Mouse (Mus musculus) kidney, postnatal 36 days (tissue): ENCODE measurements around the gene Gse1.
A peak's percentile ranks its signal among the peaks of the same experiment; 100 is the strongest.

Source experiments
- DNase-seq, 2 experiments: peaks; one replicate each; pipeline ENCODE4 v3.0.0; 2021 to 2022; ENCODE audit warnings: mixed read lengths in 2 of 2

Gse1 gene

GRCm38 (mm10) chr8:120213229-120213628, 15.0 kb upstream of the Gse1 start:
- DNase-seq = no peak

GRCm38 (mm10) chr8:120213939-120214338, 14.3 kb upstream of the Gse1 start:
- DNase-seq = peak in 1 of 2 experiments; percentile 49

GRCm38 (mm10) chr8:120215416-120216141, 12.7 kb upstream of the Gse1 start:
- DNase-seq = peak in 1 of 2 experiments; percentile 25

GRCm38 (mm10) chr8:120216855-120217830, 11.1 kb upstream of the Gse1 start:
- DNase-seq = peak; percentile 51

- no peak for DNase-seq
Observed at GRCm38 (mm10) chr8:120222548-120222947, 5.7 kb upstream of the Gse1 start.

GRCm38 (mm10) chr8:120224521-120225420, 3.5 kb upstream of the Gse1 start:
- no peak for DNase-seq

- DNase-seq = no peak
Observed at GRCm38 (mm10) chr8:120225421-120226151, 2.7 kb upstream of the Gse1 start.

DNA sequence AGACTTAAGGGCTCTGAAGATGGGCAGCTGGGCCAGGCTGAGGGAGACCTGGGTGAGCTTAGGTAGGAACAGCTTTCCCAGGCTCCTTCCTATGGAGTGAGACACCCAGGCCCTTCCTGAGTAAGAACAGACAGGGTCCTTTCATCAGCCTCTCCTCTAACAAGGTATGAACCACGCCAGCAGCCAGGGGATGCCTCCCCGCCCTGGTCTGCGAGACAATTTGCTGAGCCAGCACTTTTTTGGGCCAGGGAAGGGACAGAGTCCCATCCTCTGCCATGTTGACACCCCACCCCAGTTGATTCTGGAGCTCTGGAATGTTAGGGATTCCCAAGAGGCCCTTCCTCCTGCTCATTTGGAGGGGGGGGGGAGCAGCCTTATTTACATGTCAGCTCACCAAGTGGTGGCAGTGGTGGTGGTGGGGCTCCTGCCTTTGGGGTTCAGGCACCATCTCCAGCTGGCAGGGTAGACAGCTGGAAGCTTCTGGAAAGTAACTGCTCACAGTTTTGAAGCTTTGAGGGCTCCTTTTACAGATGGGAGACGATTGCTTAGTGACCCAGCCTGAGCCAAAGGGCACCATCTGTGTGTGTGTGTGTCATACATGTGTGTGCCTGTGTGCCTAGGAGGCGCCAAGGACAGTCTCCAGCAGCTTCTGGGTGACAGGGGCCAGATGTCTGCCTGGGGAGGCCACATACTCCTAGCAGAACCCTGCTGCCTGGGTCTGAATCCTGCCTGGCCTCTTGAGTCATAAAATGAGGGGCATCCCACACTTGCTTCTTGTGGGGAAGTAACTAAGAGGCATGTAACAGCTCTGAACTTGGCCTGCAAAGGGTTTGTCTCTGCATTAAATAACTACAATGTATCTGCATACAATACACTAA, 1.3 kb upstream of the Gse1 start:
- no peak for DNase-seq

DNA sequence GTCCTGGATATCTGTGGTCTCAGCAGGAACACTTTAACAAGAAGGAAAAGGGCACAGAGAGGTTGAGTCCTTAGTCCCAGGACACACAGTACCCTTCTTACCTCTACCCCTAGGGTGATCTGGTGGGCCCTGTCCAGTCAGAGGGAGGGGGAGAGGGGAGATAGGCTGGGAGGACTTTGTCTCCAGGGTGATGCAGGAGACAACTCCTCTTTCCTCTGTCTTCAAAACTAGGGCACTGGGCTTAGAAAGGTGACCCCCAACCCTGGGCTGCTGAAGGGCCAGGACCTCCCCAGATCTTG, 729 bp upstream of the Gse1 start:
- no peak for DNase-seq

DNA sequence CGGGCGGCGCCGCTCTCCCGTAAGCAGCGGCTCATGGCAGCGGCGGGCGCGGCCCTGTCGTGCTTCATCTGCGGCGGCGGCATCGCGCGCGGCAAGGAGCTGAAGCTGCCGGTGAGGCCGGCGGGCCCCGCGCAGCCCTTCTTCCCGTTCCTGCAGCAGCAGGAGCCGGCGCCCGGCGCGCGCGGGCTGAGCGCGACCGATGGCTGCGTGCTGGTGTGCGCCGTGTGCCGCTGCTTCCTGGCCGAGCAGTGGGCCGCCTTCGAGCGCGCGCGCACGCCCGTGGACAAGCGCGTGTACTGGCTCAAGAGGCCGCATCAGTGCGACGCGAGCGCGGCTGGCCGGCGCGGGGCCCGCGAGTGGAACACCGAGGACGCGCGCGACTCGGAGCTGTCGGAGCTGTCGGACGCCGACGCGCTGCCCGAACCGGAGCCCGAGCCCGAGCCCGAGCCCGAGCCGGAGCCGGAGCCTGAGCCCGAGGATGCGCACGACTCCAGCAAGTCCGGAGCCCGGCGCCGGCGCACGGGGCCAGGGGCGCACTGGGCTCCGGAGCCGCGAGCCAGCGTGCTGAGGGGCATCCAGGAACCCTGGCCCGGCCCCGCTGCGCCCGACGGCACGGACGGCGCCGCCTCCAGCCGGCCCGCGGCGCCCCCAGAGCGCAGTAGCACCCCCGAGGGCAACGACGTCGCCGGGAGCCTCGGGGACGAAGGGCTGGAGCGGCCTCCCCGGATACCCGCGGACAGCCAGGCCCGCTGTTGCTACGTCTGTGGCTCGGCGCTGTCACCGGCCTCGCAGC, 721 bp downstream of the Gse1 start:
- DNase-seq = peak in 1 of 2 experiments; percentile 60

DNA sequence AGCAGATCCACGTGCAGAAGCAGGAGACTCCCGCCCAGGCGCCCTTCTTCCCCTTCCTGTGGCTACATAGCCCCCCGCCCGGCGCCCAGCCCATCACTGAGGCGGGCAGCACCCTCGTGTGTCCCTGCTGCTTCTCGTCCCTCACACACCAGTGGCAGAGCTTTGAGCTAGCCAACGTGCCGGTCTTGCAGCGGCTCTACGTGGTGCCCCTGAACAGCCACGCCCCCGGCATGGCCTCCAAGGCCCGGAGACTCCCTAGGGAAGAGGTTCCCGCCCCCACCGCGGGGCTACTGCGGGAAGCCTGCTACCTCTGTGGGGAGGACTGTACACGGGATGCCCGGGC, 1.3 kb downstream of the Gse1 start:
- peak; percentile 24 to 54 for DNase-seq

DNA sequence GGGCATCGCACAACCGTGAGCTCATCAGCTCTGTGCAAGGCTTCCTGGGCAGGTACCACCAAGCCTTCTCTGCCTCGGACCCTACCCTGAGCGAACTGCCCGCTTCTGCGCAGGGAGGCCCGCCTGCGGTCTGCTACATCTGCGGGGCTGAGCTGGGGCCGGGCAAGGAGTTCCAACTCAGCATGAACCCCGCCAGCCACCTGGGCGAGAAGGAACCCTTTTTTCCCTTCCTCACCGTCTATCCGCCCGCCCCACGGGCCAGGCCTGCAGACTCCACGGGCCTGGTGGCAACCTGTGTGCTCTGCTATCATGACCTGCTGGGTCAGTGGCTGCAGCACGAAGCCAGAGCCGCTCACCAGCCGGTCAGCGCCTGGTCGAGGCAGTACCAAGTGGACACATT, 1.8 kb downstream of the Gse1 start:
- DNase-seq = peak in 1 of 2 experiments; percentile 7

- DNase-seq = peak; percentile 55 to 62
Observed at GRCm38 (mm10) chr8:120230715-120231614, 2.7 kb downstream of the Gse1 start.

DNA sequence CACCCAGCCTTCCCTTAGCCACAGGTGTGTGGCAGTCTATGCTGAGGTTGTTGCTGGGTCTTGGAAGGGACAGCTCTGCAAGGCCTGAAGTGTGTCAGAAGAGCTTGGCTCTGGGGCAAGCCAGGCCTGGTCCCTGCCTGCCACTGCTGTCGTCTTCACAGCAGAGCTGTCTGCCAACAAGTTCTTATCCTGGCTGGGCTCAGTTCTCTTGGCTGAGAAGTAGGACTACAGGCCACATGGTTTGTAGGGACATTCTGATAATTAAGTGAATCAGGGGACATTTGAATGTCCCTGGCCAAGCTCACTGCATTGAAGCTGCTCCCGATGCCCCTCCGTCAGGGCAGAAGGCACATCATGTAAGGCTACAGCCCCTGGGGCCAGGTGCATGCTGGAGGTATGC, 3.6 kb downstream of the Gse1 start:
- DNase-seq = no peak

GRCm38 (mm10) chr8:120232398-120232797, 4.1 kb downstream of the Gse1 start:
- no peak for DNase-seq

DNA sequence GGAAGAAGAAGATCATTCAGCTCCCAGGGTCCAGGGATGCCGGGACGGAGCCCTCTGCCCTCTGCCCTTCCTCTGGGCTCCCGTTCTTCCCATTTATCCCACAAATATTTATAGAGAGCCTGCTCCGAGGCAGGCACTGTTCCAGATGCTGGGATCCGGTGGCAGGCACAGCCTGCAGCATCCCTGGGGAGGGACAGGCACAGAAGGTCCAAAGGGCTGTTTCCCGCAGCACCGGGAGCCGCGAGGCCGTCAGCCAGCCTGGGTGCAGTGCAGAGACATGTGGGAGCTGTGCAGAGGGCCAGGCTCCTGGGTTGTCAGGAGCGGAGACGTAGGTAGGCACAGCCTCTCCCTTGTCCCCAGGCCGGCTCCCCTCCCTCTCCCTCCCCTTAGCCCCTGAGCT, 4.7 kb downstream of the Gse1 start:
- peak; percentile 41 to 58 for DNase-seq

GRCm38 (mm10) chr8:120234457-120234856, 6.2 kb downstream of the Gse1 start:
- peak in 1 of 2 experiments; percentile 68 for DNase-seq

DNA sequence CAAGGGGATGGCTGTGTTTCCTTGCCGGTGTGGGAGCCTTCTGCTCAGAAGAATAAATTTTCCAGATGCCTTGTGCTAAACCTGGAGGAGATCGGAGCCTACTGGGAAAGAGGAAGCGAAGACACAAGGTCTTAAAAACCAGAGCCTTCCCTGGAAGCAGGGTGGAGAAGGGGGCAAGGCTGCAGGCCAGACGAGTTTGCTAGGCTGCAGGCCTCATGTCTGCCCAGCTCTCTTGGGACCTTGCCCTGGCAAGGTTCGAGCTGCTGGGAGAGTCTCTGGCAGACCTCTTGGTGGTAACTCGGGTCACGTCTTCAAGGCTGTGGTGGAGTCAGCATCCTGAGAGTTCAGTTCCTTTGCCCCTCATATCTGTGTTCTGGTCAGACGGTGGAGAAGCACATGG, 6.6 kb downstream of the Gse1 start:
- DNase-seq = peak in 1 of 2 experiments; percentile 23

- peak; percentile 17 to 47 for DNase-seq
Observed at GRCm38 (mm10) chr8:120243222-120243621, 15.0 kb downstream of the Gse1 start.
